Mouse (Mus musculus): ENCODE data around the gene Sars. TPM values are rescaled to one million over a fixed set of nuclear protein-coding genes. Genes with fewer than 3 reads are reported as not detected.

The Sars gene
- polyA plus RNA-seq (2015; fragmentation: Nextera tagmentation; extraction: Ambion mirVana): 93.7 and 121 TPM in 2 replicates

DNA sequence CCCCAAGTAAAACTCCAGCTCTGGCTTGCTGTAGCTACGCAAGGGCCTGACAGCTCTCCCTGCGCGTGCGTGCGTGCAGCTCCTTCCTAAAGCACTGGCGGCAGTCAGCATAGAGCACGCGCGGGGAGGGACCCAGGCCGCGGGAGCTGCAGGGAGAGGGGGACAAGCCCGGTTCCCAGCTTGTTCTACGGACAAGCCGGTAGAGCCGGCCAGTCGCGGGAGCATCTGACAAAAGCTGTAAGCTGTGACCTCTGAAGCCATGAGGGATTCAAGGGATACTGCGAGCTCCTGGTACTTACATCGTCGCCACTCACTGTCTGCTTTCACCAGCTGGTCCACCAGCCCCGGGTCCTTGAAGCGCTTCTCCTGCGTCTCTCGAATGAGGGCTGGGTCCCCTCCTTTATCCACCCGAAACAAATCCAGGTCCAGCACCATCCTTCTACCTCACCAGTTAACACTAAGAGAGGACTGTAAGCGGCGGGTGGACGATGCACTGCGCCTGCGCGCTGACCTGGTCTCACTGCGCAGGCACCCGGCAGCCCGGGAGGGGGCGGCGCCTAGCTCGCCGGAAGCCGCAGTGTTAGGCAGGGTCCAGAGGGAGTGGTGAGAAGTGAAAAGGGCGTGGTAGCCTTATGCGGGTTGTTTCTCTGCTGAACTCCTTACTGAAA, at the start of gene Sars:
Gene Sars, minus strand, starts transcription at position 512 of the 668 bp plus-strand sequence.

DNA sequence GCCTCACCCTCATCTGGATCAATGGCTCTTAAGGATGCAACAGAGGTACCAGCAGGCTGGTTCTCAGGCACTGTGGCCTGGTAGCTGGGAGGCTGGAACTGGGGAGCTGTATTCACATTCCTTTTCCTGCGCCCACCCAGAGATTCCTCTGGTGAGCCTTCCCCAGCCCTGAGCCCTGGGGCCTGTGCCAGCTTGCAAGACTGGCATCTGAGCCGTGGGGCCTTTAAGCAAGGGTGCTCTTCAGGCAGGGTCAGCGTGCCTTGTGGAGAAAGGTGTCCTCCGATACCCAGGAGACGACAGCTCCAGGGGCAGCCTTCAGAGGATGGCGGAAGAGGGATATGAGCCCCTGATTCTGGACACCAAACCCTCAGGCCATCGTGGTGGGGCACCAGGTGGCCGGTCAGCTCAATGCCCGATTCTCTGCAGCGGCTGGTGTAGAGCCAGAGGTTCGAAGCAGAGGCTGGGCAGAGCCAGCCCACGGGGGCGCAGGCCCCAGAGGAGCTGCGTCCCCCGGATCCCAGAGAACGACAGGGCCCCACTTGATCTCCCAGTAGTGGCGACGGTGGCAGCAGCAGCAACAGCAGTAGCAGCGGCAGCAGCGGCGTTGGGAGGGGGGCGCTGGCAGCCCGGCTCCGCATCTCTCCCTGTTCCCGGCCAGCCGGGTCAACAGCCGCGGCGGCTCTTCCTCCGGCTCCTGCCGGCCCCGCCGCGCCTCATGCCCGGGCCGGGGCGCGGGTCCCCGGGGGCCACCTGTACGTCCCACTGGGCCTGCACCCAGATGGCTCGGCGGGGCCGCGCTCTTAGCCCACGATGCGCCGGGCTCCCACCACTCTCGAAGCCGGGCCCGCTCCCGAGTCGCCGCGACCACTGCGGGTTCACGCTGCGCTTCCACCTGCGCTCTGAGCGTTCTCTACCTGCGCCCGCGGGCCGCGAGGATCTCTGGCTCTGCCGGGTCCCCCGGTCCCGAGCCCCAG, 29.9 kb downstream of the Sars start, which contains the start of gene Celsr2:
Gene Celsr2, minus strand, starts transcription at position 696 of the 974 bp plus-strand sequence.

DNA sequence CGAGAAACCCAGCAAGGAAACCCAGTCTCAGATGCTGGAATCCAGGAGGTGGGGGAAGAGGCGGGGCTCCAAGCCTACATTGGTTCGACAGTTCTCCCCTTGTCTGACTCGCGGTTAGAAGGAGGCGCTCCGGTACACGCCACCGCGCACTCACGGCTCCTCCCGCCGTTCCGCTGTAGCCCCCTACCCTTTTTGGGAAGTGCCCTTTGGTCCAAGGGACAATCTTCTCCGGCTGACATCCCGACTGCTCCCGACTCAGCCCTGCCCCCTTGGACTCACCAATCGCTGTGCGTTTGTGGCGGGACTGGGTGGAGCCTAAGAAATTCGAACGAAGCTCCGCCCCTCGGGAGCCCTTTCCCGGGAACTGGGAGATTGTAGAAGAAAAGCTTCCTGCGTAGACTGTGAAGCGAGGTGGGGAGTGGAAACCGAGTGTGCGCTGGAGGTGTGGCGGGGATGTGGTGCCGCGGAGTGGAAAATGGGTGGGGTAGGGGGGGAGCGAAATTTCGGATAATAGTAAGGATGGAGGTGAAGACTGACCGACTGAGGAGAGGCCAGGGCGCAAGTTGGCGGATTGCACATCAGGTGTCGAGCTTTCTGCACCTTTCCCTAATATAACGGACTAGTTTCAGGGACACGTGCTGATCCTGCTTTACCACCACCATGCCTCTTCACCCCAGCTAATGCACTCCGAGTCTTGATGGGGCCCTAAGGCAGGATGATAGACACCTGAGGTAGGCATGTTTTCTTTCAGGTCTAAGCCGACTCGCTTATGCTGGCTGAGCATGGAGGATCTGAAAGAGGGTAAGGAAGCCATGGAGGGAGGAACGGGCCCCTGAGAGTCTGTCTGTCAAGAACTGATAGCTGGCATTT, 61.3 kb downstream of the Sars start, which contains the start of gene Psrc1:
Gene Psrc1, plus strand, starts transcription at position 355 of the 870 bp plus-strand sequence.

Other genes with a start within 250 kb of the Sars start
- gene Cyb561d1, start 244.0 kb downstream of the Sars start, polyA plus RNA-seq (2015; fragmentation: Nextera tagmentation; extraction: Ambion mirVana): 1.9 and 2.9 TPM in 2 replicates
- 5.4 and 6.5 TPM in 2 replicates for gene Atxn7l2, start 234.3 kb downstream of the Sars start, polyA plus RNA-seq (2015; fragmentation: Nextera tagmentation; extraction: Ambion mirVana)
- gene Sypl2, start 218.6 kb downstream of the Sars start, polyA plus RNA-seq (2015; fragmentation: Nextera tagmentation; extraction: Ambion mirVana): 0.24 and 0.91 TPM in 2 replicates
- 278 and 286 TPM in 2 replicates for gene Psma5, start 188.3 kb downstream of the Sars start, polyA plus RNA-seq (2015; fragmentation: Nextera tagmentation; extraction: Ambion mirVana)
- 4.6 and 6.2 TPM in 2 replicates for gene Sort1, start 161.1 kb downstream of the Sars start, polyA plus RNA-seq (2015; fragmentation: Nextera tagmentation; extraction: Ambion mirVana)
- gene Mybphl, start 80.3 kb downstream of the Sars start, polyA plus RNA-seq (2015; fragmentation: Nextera tagmentation; extraction: Ambion mirVana): 0.13 TPM in 1 of 2 replicates, not detected in the other
- 11.5 and 11.7 TPM in 2 replicates for gene Psrc1, start 61.4 kb downstream of the Sars start, polyA plus RNA-seq (2015; fragmentation: Nextera tagmentation; extraction: Ambion mirVana)
- gene Celsr2, start 29.7 kb downstream of the Sars start, polyA plus RNA-seq (2015; fragmentation: Nextera tagmentation; extraction: Ambion mirVana): 3.7 and 4.1 TPM in 2 replicates
- 0.50 and 1.0 TPM in 2 replicates for gene 1700013F07Rik, start 88.9 kb upstream of the Sars start, polyA plus RNA-seq (2015; fragmentation: Nextera tagmentation; extraction: Ambion mirVana)
- gene 5330417C22Rik, start 91.3 kb upstream of the Sars start, polyA plus RNA-seq (2015; fragmentation: Nextera tagmentation; extraction: Ambion mirVana): 3.1 and 4.8 TPM in 2 replicates
- 32.8 and 39.7 TPM in 2 replicates for gene Tmem167b, start 117.3 kb upstream of the Sars start, polyA plus RNA-seq (2015; fragmentation: Nextera tagmentation; extraction: Ambion mirVana)
- gene Taf13, start 126.5 kb upstream of the Sars start, polyA plus RNA-seq (2015; fragmentation: Nextera tagmentation; extraction: Ambion mirVana): 48.1 and 49.8 TPM in 2 replicates
- gene Wdr47, start 146.1 kb upstream of the Sars start, polyA plus RNA-seq (2015; fragmentation: Nextera tagmentation; extraction: Ambion mirVana): 6.6 and 8.0 TPM in 2 replicates
- gene Clcc1, start 208.7 kb upstream of the Sars start, polyA plus RNA-seq (2015; fragmentation: Nextera tagmentation; extraction: Ambion mirVana): 66.2 and 72.8 TPM in 2 replicates

Data from adrenal gland, postnatal 0 days (tissue).